10 mouse cellular contexts compared by ENCODE assay signal in the genomic region with DNA sequence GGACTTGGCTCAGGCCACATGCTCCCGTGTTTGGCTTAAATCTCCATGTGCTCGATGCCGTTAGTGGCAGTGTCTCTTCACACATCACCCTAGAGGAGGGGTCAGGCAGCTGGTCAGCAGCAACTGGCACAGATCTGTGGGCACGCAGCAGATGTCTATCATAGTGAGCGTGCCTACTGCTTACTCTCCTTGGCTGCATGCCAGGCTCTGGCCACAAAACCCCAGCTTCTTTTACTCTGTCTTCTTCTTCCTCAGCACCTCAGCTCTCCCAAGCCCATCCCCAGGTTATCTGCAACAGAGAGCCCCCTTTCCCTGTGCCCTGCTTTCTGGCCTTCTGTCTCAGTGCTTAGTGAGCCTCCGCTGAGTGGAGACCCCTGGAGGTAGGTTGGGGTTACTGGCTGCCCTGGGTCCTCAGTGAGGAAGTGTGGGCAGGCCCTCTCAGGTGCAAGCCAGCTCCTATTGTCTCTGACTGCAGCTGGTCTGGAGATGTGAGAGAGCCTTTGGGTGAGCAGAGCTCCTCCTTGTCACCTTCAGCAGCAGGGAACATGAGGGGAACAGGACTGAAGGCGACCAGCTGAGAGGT. TPM values are rescaled to one million over a fixed set of nuclear protein-coding genes. Genes with fewer than 3 reads are reported as not detected.
DNase-seq lines count a peak whose midpoint lies in the region; ATAC-seq and TF ChIP-seq lines count a peak whose summit lies in the region.
"Had no signal": no experiment of that assay in that cellular context is flagged by ENCODE, and none has a peak within 500 bp of the region (broad histone marks: within the 10 kb centered on the region; RNA-seq: fewer than 3 reads in every experiment).

No protein-coding gene starts in this region.

- peak; percentile 60 for TF ChIP-seq CTCF in lung, embryonic 14.5 days (IDR thresholded peaks at IDR 0.05; ENCODE audit: low read depth)
- TF ChIP-seq CTCF in thymus, adult 2 months (IDR thresholded peaks at IDR 0.05; ENCODE audit: borderline replicate concordance, control insufficient read depth, extremely low read depth, insufficient read depth, low read length, poor library complexity), result peak; percentile 61; the same call in 1 of the 2 replicates

- TF ChIP-seq POLR2A in thymus, adult 2 months (IDR thresholded peaks at IDR 0.05; ENCODE audit: control insufficient read depth, extremely low read depth, insufficient read depth, low read length, poor library complexity), result no peak

- no peak for ATAC-seq in erythroblast, adult 5-6 weeks (replicated peaks; ENCODE audit: low FRiP score, poor library complexity, severe bottlenecking)
- ATAC-seq in lung, embryonic 14.5 days (ENCODE audit: insufficient read depth), result peak; percentile 28; the same call in 1 of the 2 replicates

- no peak overlapping the region for H3K9ac ChIP-seq in lung, embryonic 14.5 days

- WGBS in lung, embryonic 14.5 days, result 46% methylated on average over 7 of the region's 7 CpGs
- 21% methylated on average over 7 of the region's 7 CpGs for WGBS in thymus, adult 2 months

- peaks cover 91% of the 10 kb centered on the region for H3K4me1 ChIP-seq in erythroblast, embryonic 14.5 days (ENCODE audit: control insufficient read depth)
- H3K4me1 ChIP-seq in lung, embryonic 14.5 days (ENCODE audit: insufficient read depth), result no peaks in the 10 kb centered on the region
- no peaks in the 10 kb centered on the region for H3K4me1 ChIP-seq in thymus, adult 2 months (replicated peaks; ENCODE audit: control insufficient read depth, insufficient read depth, low read length)

- peak; percentile 21 for DNase-seq in lung, embryonic 14.5 days
- DNase-seq in lung, postnatal 10 days, result no peak
- peak; percentile 35 for DNase-seq in induced T-regulatory cell, adult 2 months (ENCODE audit: low read depth)
- DNase-seq in thymus, adult 2 months, result peak; percentile 56
- DNase-seq in cerebellum, adult 8-10 months, result no peak
- DNase-seq in ovary, postnatal 14 days (ENCODE audit: low spot score), result no peak
- DNase-seq: right cerebral cortex, adult 18-20 months had no signal

- peak overlapping the region; percentile 53 for H3K4me3 ChIP-seq in erythroblast, embryonic 14.5 days (replicated peaks)
- H3K4me3 ChIP-seq in lung, embryonic 14.5 days (ENCODE audit: low read depth, low read length), result no peak overlapping the region
- H3K4me3 ChIP-seq in thymus, adult 2 months (ENCODE audit: control insufficient read depth, insufficient read depth, low read length), result no peak overlapping the region

- H3K4me2 ChIP-seq in lung, embryonic 14.5 days, result no peak overlapping the region

- no peak overlapping the region for H3K27ac ChIP-seq in lung, embryonic 14.5 days (ENCODE audit: low read depth)
- no peak overlapping the region for H3K27ac ChIP-seq in thymus, adult 2 months (ENCODE audit: control insufficient read depth, insufficient read depth, low read length)

- H3K9me3 ChIP-seq in erythroblast, embryonic 14.5 days (ENCODE audit: control insufficient read depth, low read length), result no peaks in the 10 kb centered on the region
- H3K9me3 ChIP-seq in lung, embryonic 14.5 days (ENCODE audit: low read depth, low read length), result no peaks in the 10 kb centered on the region

- no peaks in the 10 kb centered on the region for H3K27me3 ChIP-seq in erythroblast, embryonic 14.5 days (ENCODE audit: control insufficient read depth)
- H3K27me3 ChIP-seq in lung, embryonic 14.5 days (ENCODE audit: insufficient read depth, low read length), result no peaks in the 10 kb centered on the region
- no peaks in the 10 kb centered on the region for H3K27me3 ChIP-seq in thymus, adult 2 months (ENCODE audit: control insufficient read depth, insufficient read depth, low read length)

- H3K36me3 ChIP-seq in erythroblast, embryonic 14.5 days (ENCODE audit: control insufficient read depth), result peaks cover 52% of the 10 kb centered on the region
- no peaks in the 10 kb centered on the region for H3K36me3 ChIP-seq in lung, embryonic 14.5 days (ENCODE audit: insufficient read depth)
- no peaks in the 10 kb centered on the region for H3K36me3 ChIP-seq in thymus, adult 2 months (ENCODE audit: control insufficient read depth, insufficient read depth, low read length)

RNA-seq across cellular contexts. Expression of gene Adra2b, which starts 12.8 kb away (rescaled TPM):
- 1.9 and 2.4 TPM in 2 replicates for polyA plus RNA-seq in erythroblast, embryonic 14.5 days (2012)
- total RNA-seq in erythroblast, adult 5-6 weeks (2015; ENCODE audit: low replicate concordance), result not detected in 2 replicates
- not detected in 2 replicates for total RNA-seq in erythroblast, adult 5-6 weeks (2017; ENCODE audit: low replicate concordance)
- not detected in 2 replicates for polyA plus RNA-seq in lung, embryonic 14.5 days (2014; fragmentation: Nextera tagmentation; extraction: Ambion mirVana)
- 0.13 and 0.20 TPM in 2 replicates for polyA plus RNA-seq in thymus, adult 2 months (2012; rRNA removed)

RNA-seq across cellular contexts. Expression of gene Astl, which starts 37.4 kb away (rescaled TPM):
- polyA plus RNA-seq in erythroblast, embryonic 14.5 days (2012), result not detected in 2 replicates
- total RNA-seq in erythroblast, adult 5-6 weeks (2015; ENCODE audit: low replicate concordance), result not detected in 2 replicates
- total RNA-seq in erythroblast, adult 5-6 weeks (2017; ENCODE audit: low replicate concordance), result not detected in 2 replicates
- polyA plus RNA-seq in lung, embryonic 14.5 days (2014; fragmentation: Nextera tagmentation; extraction: Ambion mirVana), result not detected in 2 replicates
- polyA plus RNA-seq in thymus, adult 2 months (2012; rRNA removed), result 0.20 and 0.31 TPM in 2 replicates
- polyA plus RNA-seq: large intestine, adult 2 months had no signal

RNA-seq across cellular contexts. Expression of gene Dusp2, which starts 39.9 kb away (rescaled TPM):
- polyA plus RNA-seq in erythroblast, embryonic 14.5 days (2012), result 0.05 and 0.08 TPM in 2 replicates
- 3.6 and 5.6 TPM in 2 replicates for total RNA-seq in erythroblast, adult 5-6 weeks (2015; ENCODE audit: low replicate concordance)
- total RNA-seq in erythroblast, adult 5-6 weeks (2017; ENCODE audit: low replicate concordance), result 0.34 and 1.5 TPM in 2 replicates
- polyA plus RNA-seq in lung, embryonic 14.5 days (2014; fragmentation: Nextera tagmentation; extraction: Ambion mirVana), result 12.3 and 15.7 TPM in 2 replicates
- polyA plus RNA-seq in thymus, adult 2 months (2012; rRNA removed), result 163 and 212 TPM in 2 replicates

RNA-seq across cellular contexts. Expression of gene Gpat2, which starts 49.1 kb away (rescaled TPM):
- 0.27 and 0.45 TPM in 2 replicates for polyA plus RNA-seq in erythroblast, embryonic 14.5 days (2012)
- total RNA-seq in erythroblast, adult 5-6 weeks (2015; ENCODE audit: low replicate concordance), result not detected in 2 replicates
- not detected in 2 replicates for total RNA-seq in erythroblast, adult 5-6 weeks (2017; ENCODE audit: low replicate concordance)
- 0.27 and 0.42 TPM in 2 replicates for polyA plus RNA-seq in lung, embryonic 14.5 days (2014; fragmentation: Nextera tagmentation; extraction: Ambion mirVana)
- polyA plus RNA-seq in thymus, adult 2 months (2012; rRNA removed), result 0.31 and 0.85 TPM in 2 replicates

Comparison
In these comparisons a context has a peak if more than half of its experiments do, and no peak if none do; other contexts are left out.
1. DNase-seq: peak in lung, embryonic 14.5 days (single experiment), induced T-regulatory cell, adult 2 months (single experiment) and thymus, adult 2 months (single experiment); none in lung, postnatal 10 days (single experiment), cerebellum, adult 8-10 months (single experiment) and ovary, postnatal 14 days (single experiment).
2. RNA of gene Dusp2, which starts 39.9 kb away (polyA plus RNA-seq): 163 to 212 TPM in thymus, adult 2 months and 12.3 to 15.7 TPM in lung, embryonic 14.5 days; 0.05 to 0.08 TPM in erythroblast, embryonic 14.5 days; every median in the first group is over 10 times any median in the second.